Mouse (Mus musculus) brain, adult 2 months (tissue): Measurements from ENCODE around the gene Bcas2.

Experiments
- DNase-seq: peaks from one replicate; pipeline ENCODE4 v3.0.0; 2011; ENCODE audit warnings: low read depth, low spot score

Bcas2 gene

GRCm38 (mm10) chr3:103171505-103172267 is at the start of gene Bcas2:
Bcas2 (plus strand) TSS chr3:103171655.
- DNase-seq, result peak; percentile 98

- DNase-seq, result no peak
These were observed 47.8 kb upstream of the Bcas2 start for GRCm38 (mm10) chr3:103123636-103124035.

GRCm38 (mm10) chr3:103126138-103126537 is 45.3 kb upstream of the Bcas2 start:
- DNase-seq, result no peak

GRCm38 (mm10) chr3:103127177-103127576 is 44.3 kb upstream of the Bcas2 start:
- no peak for DNase-seq

DNA sequence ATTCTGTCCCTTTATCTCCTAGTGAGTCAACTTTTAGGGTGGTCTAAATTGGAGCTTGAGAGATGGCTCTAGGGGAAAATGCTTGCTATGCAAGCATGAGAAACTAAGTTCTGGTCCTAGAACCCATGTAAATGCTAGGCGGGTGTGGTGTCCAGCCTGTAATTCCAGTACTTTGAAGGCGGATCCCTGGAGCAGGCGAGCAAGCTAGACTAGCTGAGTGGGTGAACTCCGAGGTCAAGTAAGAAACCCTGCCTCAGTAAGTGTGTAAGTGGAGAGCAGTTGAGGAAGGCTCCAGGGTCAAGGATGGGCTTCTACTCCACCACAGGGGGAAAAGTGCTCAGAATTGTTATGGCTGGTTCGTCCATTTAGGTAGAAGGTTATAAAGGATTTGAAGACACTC is 43.7 kb upstream of the Bcas2 start:
- DNase-seq, result no peak

GRCm38 (mm10) chr3:103128251-103128650 is 43.2 kb upstream of the Bcas2 start:
- DNase-seq, result no peak

- DNase-seq, result no peak
These were observed 41.9 kb upstream of the Bcas2 start for GRCm38 (mm10) chr3:103129367-103130159.

DNA sequence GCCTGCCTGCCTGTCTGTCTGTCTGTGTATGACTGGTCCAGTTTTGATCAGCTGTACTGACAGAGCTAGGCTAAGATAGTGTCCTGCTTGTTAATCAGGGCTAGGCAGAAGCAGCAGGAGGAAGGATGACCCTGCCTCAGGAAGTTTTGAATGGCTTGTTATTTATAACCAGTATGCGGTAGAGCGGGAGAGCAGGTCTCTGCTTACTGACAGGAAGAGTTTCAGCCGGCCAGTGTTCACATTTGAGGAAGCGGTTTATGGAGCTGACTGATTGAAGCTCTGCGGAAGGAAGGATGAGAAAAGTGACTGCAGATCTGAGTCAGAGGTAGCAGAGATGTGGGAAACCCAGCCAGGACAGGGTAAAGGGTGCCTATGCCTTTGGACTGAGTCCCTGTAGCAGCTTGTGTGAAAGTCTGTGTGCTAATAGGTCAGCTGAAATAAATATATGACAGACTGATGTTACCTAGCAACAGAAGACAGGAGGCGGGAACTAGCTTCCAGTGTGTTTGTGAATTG is 41.2 kb upstream of the Bcas2 start:
- peak; percentile 56 for DNase-seq

DNA sequence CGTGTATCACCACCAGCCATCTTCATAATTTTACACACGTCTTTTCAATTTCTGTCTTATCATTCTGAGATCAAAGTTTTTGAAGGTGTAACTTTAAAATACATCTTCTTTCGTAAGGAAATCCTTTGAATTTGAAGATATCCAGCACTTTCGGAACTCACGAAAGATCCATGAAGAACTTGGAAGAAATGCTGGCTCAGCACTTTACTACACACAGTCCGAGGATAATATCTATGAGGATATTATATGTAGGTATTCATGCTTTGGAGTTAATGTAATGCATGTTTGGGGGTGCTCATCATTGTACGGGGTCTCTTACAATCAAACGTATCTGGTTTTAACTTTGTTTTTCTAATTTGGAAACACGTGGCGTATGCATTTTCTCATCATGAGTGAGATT is 38.4 kb upstream of the Bcas2 start:
- no peak for DNase-seq

DNA sequence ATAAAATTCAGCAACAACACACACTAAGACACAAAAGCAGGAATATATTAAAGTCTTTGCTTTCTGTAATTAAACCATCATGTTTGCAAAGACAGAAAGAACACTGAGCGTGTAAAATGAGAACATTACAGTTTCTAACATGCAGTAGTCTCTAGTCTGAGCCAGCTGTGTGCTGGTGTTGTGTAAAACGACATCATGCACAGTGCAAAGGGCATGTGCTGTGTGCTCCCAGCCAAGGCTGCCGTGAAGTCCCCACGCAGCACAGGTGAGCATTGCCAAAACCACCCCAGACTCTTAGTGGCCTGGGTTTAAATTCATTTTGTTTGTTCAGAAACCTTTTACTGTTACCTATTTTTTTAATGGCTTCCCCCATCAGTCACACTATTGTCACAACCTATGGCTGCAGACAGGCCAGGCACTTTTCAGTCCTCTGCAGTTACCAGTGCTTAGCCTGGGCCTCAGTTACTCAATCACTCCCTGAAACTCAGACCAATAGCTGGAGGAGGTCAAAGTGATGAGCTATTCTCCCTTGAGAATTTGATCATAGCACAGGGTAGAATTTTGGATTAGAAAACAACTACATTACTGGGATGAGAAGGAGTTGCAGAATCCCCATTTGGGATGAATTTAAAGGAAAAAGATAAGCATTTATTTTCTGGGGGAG is 34.9 kb upstream of the Bcas2 start:
- no peak for DNase-seq

DNA sequence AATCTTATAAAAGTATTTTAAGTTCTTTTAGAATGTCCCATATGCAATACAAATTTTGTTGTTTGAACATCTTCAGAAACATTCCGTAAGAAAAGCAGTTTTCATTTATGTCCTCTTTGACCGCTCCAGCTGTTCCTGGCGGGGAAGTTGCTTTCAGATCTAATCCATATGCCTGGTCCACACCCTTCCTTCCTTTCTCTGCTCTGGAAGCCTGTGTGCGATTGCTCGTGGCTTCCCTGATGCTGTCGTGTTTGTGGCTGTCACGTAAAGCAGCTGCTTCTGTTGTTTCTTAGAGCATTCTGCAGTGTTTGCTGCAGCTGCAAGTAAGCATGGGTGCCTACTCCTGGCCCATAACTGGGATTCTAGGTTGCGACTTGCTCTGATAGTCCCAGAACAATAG is 32.4 kb upstream of the Bcas2 start:
- DNase-seq, result no peak

DNA sequence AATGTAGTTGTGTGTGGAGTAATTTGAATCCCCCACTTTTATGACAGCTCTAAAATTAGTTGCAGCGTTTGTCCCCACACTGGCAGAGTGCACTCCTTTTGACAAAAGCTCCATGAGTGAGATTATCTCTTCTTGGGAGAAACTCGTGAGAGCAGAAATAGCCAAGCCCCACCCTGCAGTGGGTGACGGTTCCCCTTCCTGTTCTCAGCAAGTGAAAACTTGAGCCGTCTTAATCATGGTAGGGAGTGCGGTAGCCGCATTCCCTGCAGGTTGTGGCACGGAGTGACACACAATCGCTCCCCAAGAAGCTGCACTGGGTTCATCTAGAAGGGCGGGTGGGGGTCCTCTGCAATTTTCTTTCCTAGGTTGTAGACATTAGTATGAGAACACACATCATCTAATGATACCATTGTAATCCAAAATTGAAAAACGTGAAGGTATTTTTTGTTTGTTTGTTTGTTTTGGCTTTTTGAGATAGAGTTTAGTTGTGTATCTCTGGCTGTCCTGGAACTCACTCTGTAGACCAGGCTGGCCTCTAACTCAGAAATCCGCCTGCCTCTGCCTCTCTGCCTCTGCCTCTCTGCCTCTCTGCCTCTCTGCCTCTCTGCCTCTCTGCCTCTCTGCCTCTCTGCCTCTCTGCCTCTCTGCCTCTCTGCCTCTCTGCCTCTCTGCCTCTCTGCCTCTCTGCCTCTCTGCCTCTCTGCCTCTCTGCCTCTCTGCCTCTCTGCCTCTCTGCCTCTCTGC is 31.2 kb upstream of the Bcas2 start:
- peak; percentile 36 for DNase-seq

GRCm38 (mm10) chr3:103141287-103141686 is 30.2 kb upstream of the Bcas2 start:
- peak; percentile 26 for DNase-seq

DNA sequence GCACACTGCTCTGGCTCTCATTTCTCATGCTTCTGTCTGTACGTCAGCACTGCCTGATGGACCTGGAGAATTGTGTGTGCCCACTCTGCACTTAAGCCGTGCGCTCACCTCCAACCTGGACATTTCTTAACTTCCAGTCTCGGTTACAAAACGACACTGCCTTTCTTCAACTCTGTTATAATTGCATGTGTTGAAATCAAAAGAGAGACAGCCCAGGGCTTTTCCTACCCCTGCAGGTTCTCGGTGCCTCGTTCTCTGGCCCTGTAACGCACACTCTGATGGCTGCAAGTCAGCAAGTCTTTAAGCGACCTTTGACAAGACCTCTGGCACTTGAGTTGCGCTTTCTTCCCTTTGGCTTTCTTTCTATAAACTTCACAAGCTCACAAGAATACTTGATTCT is 29.1 kb upstream of the Bcas2 start:
- no peak for DNase-seq

GRCm38 (mm10) chr3:103145336-103145735 is 26.1 kb upstream of the Bcas2 start:
- DNase-seq, result no peak

GRCm38 (mm10) chr3:103145791-103146190 is 25.7 kb upstream of the Bcas2 start:
- DNase-seq, result no peak

- DNase-seq, result peak; percentile 19
These were observed 24.9 kb upstream of the Bcas2 start for GRCm38 (mm10) chr3:103146330-103147166.

GRCm38 (mm10) chr3:103147775-103148174 is 23.7 kb upstream of the Bcas2 start:
- no peak for DNase-seq

DNA sequence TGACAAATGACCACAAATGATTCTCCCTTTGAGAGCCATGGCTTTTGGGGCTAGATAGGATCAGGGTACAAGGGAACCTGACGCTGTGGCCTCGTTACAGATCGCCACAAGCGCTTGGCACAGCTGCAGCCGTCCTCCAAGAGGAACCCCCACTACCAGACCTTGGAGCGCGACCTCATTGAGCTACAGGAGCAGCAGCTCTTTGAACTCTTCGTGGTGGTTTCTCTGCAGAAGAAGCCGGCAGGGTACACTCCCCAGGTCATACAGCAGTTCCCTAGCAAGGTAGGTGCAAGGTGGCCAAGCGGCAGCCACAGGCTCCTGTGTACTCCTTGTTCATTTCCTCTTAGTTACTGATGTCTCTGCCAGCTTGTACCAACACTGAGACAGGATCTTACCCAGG is 22.5 kb upstream of the Bcas2 start:
- no peak for DNase-seq

DNA sequence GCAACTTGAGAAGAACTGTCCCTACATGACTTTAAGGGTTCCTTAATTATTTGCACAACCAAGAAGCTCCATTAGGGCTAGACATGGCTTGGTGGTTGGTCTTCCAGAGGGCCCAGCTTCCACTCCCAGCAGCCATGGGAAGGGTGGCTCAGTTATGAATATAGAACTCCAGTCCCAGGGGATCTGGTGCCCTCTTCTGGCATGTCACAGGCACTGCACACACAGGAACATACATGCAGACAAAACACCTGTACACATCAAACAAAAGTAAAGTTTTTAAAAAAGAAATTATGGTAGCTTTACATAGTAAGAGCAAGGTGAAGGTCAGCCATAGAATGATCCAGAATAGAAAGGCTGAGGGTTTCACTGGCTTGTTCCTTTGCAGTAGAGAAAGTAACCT is 17.7 kb upstream of the Bcas2 start:
- DNase-seq, result no peak
